Mouse (Mus musculus) MEL (cell line): ENCODE results near the gene Mmp25. TPM values are rescaled to one million over a fixed set of nuclear protein-coding genes. Genes with fewer than 3 reads are reported as not detected.

Experiments used
- DNase-seq: peaks from one replicate; pipeline ENCODE4 v3.0.0; 2011; ENCODE audit warnings: low read depth, low spot score
- H3K27ac ChIP-seq: 2 replicates; pipeline ENCODE4 v1.5.1; 2012; ENCODE audit warnings: low read depth, mild to moderate bottlenecking, control low read depth, low read length, moderate library complexity; ENCODE audit not compliant: control insufficient read depth
- H3K27me3 ChIP-seq, 2 experiments: fragments of 150-350 bp in 1 of 2; sonication (generic) in 1 of 2; 2 replicates each; pipeline ENCODE4 v1.6.1; 2012; ENCODE audit warnings: low read length in 2 of 2, mild to moderate bottlenecking in 2 of 2, improper control_type of control experiment in 1 of 2, moderate library complexity in 1 of 2; ENCODE audit not compliant: insufficient read depth in 2 of 2, control insufficient read depth in 1 of 2
- H3K36me3 ChIP-seq, 2 experiments: 2 replicates each; pipeline ENCODE4 v1.6.1; 2012 to 2014; ENCODE audit warnings: low read length in 2 of 2, improper control_type of control experiment in 1 of 2, inconsistent platforms in 1 of 2, mild to moderate bottlenecking in 1 of 2; ENCODE audit not compliant: insufficient read depth in 2 of 2, control insufficient read depth in 1 of 2
- H3K4me1 ChIP-seq, 2 experiments: fragments of 150-350 bp in 1 of 2; sonication (generic) in 1 of 2; 2 replicates each; pipeline ENCODE4 v1.6.1; 2012; ENCODE audit warnings: low read length in 2 of 2, improper control_type of control experiment in 1 of 2, mild to moderate bottlenecking in 1 of 2; ENCODE audit not compliant: insufficient read depth in 2 of 2, control insufficient read depth in 1 of 2
- H3K4me3 ChIP-seq, 2 experiments: fragments of 150-350 bp in 1 of 2; sonication (generic) in 1 of 2; 2 replicates each; pipeline ENCODE4 v1.5.1; 2012; ENCODE audit warnings: low read depth in 2 of 2, low read length in 2 of 2, mild to moderate bottlenecking in 2 of 2, moderate library complexity in 2 of 2, control low read depth in 1 of 2, improper control_type of control experiment in 1 of 2; ENCODE audit not compliant: control insufficient read depth in 1 of 2, insufficient read depth in 1 of 2
- H3K79me2 ChIP-seq: 2 replicates; pipeline ENCODE4 v1.6.1; 2012; ENCODE audit warnings: mild to moderate bottlenecking, low read length, moderate library complexity; ENCODE audit not compliant: control insufficient read depth, poor library complexity, insufficient read depth
- H3K9ac ChIP-seq: 2 replicates; pipeline ENCODE4 v1.6.1; 2012; ENCODE audit warnings: low read depth, mild to moderate bottlenecking, control low read depth, low read length, moderate library complexity; ENCODE audit not compliant: control insufficient read depth, poor library complexity, severe bottlenecking
- H3K9me3 ChIP-seq: fragments of 150-350 bp; sonication (generic); replicated peaks from 2 replicates; pipeline ENCODE4 v1.6.1; 2012; ENCODE audit warnings: mild to moderate bottlenecking, low read length, improper control_type of control experiment, moderate library complexity; ENCODE audit not compliant: insufficient read depth
- CHD1 ChIP-seq: IDR thresholded peaks from 2 replicates; pipeline ENCODE4 v1.6.1; 2012; ENCODE audit warnings: low read depth, mild to moderate bottlenecking, inconsistent platforms, low read length, improper control_type of control experiment
- CTCF ChIP-seq, 3 experiments: IDR thresholded peaks in 2 of 3; conservative IDR thresholded peaks in 1 of 3; 2 replicates each; pipeline ENCODE4 v1.5.1; 2011 to 2012; ENCODE audit warnings: low read length in 3 of 3, low read depth in 2 of 3, mild to moderate bottlenecking in 2 of 3, improper control_type of control experiment in 1 of 3, inconsistent platforms in 1 of 3, mixed read lengths in 1 of 3, moderate library complexity in 1 of 3; ENCODE audit not compliant: control insufficient read depth in 1 of 3, insufficient read depth in 1 of 3, poor library complexity in 1 of 3, severe bottlenecking in 1 of 3
- ELF1 ChIP-seq: IDR thresholded peaks from 2 replicates; pipeline ENCODE4 v1.6.1; 2014; ENCODE audit warnings: low read depth, mild to moderate bottlenecking, inconsistent platforms, low read length, improper control_type of control experiment, moderate library complexity
- ETS1 ChIP-seq: IDR thresholded peaks from 2 replicates; pipeline ENCODE4 v1.6.1; 2012; ENCODE audit warnings: low read depth, mild to moderate bottlenecking, inconsistent platforms, low read length, improper control_type of control experiment, moderate library complexity
- GABPA ChIP-seq: IDR thresholded peaks from 2 replicates; pipeline ENCODE4 v1.6.1; 2012; ENCODE audit warnings: low read depth, mild to moderate bottlenecking, inconsistent platforms, low read length, improper control_type of control experiment, moderate library complexity
- KAT2A ChIP-seq: conservative IDR thresholded peaks from 2 replicates; pipeline ENCODE4 v1.6.1; 2012; ENCODE audit warnings: low read depth, low read length, improper control_type of control experiment, inconsistent platforms
- MAFK ChIP-seq: IDR thresholded peaks from 2 replicates; pipeline ENCODE4 v1.6.1; 2011; ENCODE audit warnings: low read depth, mild to moderate bottlenecking, low read length, improper control_type of control experiment, borderline replicate concordance
- MAX ChIP-seq: IDR thresholded peaks from 2 replicates; pipeline ENCODE4 v1.6.1; 2011; ENCODE audit warnings: low read length, improper control_type of control experiment
- MEF2A ChIP-seq: IDR thresholded peaks from 2 replicates; pipeline ENCODE4 v1.6.1; 2014; ENCODE audit warnings: low read depth, mild to moderate bottlenecking, inconsistent platforms, low read length, improper control_type of control experiment; ENCODE audit not compliant: poor library complexity, insufficient replicate concordance, severe bottlenecking; ENCODE audit errors: extremely low read depth
- MXI1 ChIP-seq: IDR thresholded peaks from 2 replicates; pipeline ENCODE4 v1.6.1; 2011; ENCODE audit warnings: mild to moderate bottlenecking, low read depth, low read length, improper control_type of control experiment
- NRF1 ChIP-seq: IDR thresholded peaks from 2 replicates; pipeline ENCODE4 v1.6.1; 2014; ENCODE audit warnings: low read depth, mild to moderate bottlenecking, inconsistent platforms, low read length, improper control_type of control experiment, moderate library complexity; ENCODE audit not compliant: poor library complexity, insufficient read depth, severe bottlenecking
- POLR2AphosphoS2 ChIP-seq: IDR thresholded peaks from 2 replicates; pipeline ENCODE4 v1.6.1; 2011; ENCODE audit warnings: low read length, improper control_type of control experiment
- RCOR1 ChIP-seq: IDR thresholded peaks from 2 replicates; pipeline ENCODE4 v1.6.1; 2012; ENCODE audit warnings: low read depth, mild to moderate bottlenecking, inconsistent platforms, low read length, improper control_type of control experiment
- SMC3 ChIP-seq: IDR thresholded peaks from 2 replicates; pipeline ENCODE4 v1.6.1; 2011; ENCODE audit warnings: low read depth, low read length, improper control_type of control experiment
- TBP ChIP-seq: IDR thresholded peaks from 2 replicates; pipeline ENCODE4 v1.8.0; 2011; ENCODE audit warnings: low read depth, low read length, improper control_type of control experiment
- USF1 ChIP-seq: IDR thresholded peaks from 2 replicates; pipeline ENCODE4 v1.6.1; 2014; ENCODE audit warnings: low read depth, mild to moderate bottlenecking, inconsistent platforms, low read length, improper control_type of control experiment, moderate library complexity
- ZMIZ1 ChIP-seq: IDR thresholded peaks from 2 replicates; pipeline ENCODE4 v1.6.1; 2012; ENCODE audit warnings: low read depth, mild to moderate bottlenecking, inconsistent platforms, low read length, improper control_type of control experiment, moderate library complexity
- ZNF384 ChIP-seq: IDR thresholded peaks from 2 replicates; pipeline ENCODE4 v1.6.1; 2012; ENCODE audit warnings: low read depth, mild to moderate bottlenecking, inconsistent platforms, low read length, improper control_type of control experiment
- polyA plus RNA-seq, 2 experiments: library from polyadenylated mRNA; stranded (reverse) in 1 of 2; unstranded in 1 of 2; fragments of >175 nt in 1 of 2; fragments of >200 nt in 1 of 2; gene quantifications; 2 replicates each; pipeline versions ENCODE4 v1.2.1 to v1.2.4; 2012; ENCODE audit warnings: low replicate concordance in 2 of 2, low read depth in 1 of 2; ENCODE audit not compliant: insufficient read length in 2 of 2, insufficient read depth in 1 of 2, missing spikeins in 1 of 2
- total RNA-seq: library from RNA; depleted of rRNA; stranded (reverse); fragments of 300-350 nt; gene quantifications from 2 replicates; pipeline ENCODE4 v1.2.3, GENCODE M21; 2012

Gene Mmp25
- total and polyA plus RNA-seq, 3 experiments: 0.01 TPM; not detected in 2

GRCm38 (mm10) chr17:23672761-23673160 lies 27.7 kb upstream of the Mmp25 start:
- H3K4me3 ChIP-seq: peak overlapping the region; percentile 70 to 78
- peak overlapping the region; percentile 40 for H3K9ac ChIP-seq
- H3K4me1 ChIP-seq: peaks cover 0 to 17% of the 10 kb centered on the region in 2 experiments; a peak in 3 of 4 replicates
- peaks cover 15% of the 10 kb centered on the region for H3K79me2 ChIP-seq
- TF ChIP-seq GABPA (no peak), USF1 (no peak), TBP (no peak), ZMIZ1 (no peak), ELF1 (no peak), ZNF384 (no peak; the same call in 1 of the 2 replicates), RCOR1 (no peak), ETS1 (no peak), MEF2A (no peak), NRF1 (no peak), MAX (no peak), KAT2A (no peak), CTCF (IDR thresholded peaks at IDR 0.05 in 2 of 3, conservative IDR thresholded peaks at IDR 0.05 in 1 of 3; ENCODE audit: control insufficient read depth in 1 of 3, insufficient read depth in 1 of 3, low read depth in 2 of 3, low read length in 3 of 3, poor library complexity in 1 of 3, severe bottlenecking in 1 of 3) (no peak)
- H3K36me3 ChIP-seq: peaks cover 0 to 12% of the 10 kb centered on the region in 2 experiments; a peak in 2 of 4 replicates
- peak; percentile 23 for DNase-seq
- H3K27ac ChIP-seq: no peak overlapping the region
- no peaks in the 10 kb centered on the region for H3K9me3 ChIP-seq
- H3K27me3 ChIP-seq: no peaks in the 10 kb centered on the region

DNA sequence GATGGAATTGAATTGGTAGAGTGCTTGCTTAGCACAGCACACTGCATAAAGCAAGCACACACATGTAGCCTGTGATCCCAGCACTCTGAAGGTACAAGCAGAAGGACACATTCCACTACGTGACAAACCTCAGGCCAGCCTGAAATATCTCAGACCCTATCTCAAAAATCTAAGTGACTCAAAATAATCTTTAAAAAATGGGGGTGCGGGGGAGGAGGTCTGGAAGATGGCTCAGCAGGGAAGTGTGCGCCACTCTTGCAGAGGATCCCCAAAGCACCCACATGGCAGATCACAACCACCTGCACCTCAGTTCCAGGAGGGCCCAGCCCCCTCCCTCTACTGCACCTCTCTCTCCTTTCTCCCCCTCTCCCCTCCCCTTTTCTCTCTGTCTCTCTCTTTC lies 26.4 kb upstream of the Mmp25 start:
- DNase-seq: no peak
- Histone ChIP-seq H3K36me3 (peaks cover 0 to 11% of the 10 kb centered on the region in 2 experiments; a peak in 2 of 4 replicates), H3K79me2 (peaks cover 8% of the 10 kb centered on the region), H3K27ac (no peak overlapping the region), H3K4me1 (peaks cover 0 to 17% of the 10 kb centered on the region in 2 experiments; a peak in 3 of 4 replicates), H3K27me3 (no peaks in the 10 kb centered on the region), H3K4me3 (no peak overlapping the region), H3K9me3 (no peaks in the 10 kb centered on the region), H3K9ac (no peak overlapping the region)
- no peak for TF ChIP-seq POLR2AphosphoS2
- no peak for TF ChIP-seq RCOR1
- no peak for TF ChIP-seq SMC3
- no peak for TF ChIP-seq CHD1
- no peak for TF ChIP-seq MXI1
- TF ChIP-seq MAFK: no peak
